Mouse (Mus musculus) layer of hippocampus, postnatal 25 days (tissue): ENCODE measurements around the gene Cc2d1a. TPM values are rescaled to one million over a fixed set of nuclear protein-coding genes. Genes with fewer than 3 reads are reported as not detected.

Source experiments
- DNase-seq, 2 experiments: peaks; one replicate each; pipeline ENCODE4 v3.0.0; 2022; ENCODE audit warnings: mixed read lengths in 2 of 2, low spot score in 1 of 2; ENCODE audit errors: extremely low spot score in 1 of 2
- total RNA-seq, 2 experiments: library from RNA; stranded (reverse); gene quantifications; 2 replicates each; pipeline ENCODE4 v1.2.3; 2021

Gene Cc2d1a
- total RNA-seq, 2 experiments from 2014 or later = 52.6 to 54.0 TPM

- DNase-seq = no peak
Measured at GRCm38 (mm10) chr8:84179946-84180345, 32.2 kb upstream of the Cc2d1a start.

DNA sequence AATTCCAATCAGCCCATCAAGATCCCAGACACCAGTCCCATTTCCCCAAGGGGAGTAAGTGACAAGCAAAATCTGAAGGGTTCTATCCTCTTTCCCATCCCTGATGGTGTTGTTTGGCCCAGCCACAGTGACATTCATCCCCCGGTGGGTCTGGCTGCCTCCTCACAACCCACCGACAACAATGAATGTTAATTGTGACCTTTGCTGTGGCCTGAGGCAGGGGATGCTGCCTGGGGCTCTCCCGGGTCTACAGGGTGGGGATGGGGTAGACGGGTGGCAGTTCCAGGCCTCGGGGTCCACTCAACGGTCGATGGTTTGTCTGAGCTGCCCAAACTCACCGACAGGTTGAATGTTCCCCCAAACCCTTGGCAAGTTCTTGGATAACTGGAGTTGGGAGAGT, 30.9 kb upstream of the Cc2d1a start:
- DNase-seq = no peak

- no peak for DNase-seq
Measured at GRCm38 (mm10) chr8:84177405-84177804, 29.7 kb upstream of the Cc2d1a start.

- DNase-seq = no peak
Measured at GRCm38 (mm10) chr8:84176560-84176959, 28.8 kb upstream of the Cc2d1a start.

- DNase-seq = no peak
Measured at GRCm38 (mm10) chr8:84173861-84174260, 26.1 kb upstream of the Cc2d1a start.

DNA sequence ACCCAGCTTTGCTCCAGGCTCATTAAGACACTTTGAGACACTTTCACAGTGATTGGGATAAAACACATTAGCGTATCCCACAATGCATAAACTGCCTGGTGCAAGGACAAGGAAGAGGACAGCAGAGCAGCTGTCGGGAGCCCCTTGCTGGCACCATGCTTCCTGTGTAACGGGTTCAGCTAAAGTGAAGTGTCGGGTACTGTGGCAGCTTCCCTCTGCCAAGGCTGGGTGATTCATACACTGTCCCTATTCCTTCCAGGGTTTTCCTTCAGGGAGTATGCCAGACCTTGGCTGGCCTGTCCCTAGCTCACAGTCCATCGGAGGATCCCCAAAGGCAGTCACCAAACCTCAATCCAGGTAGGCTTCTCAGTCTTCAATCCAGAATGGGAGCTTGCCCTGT, 22.4 kb upstream of the Cc2d1a start:
- no peak for DNase-seq

GRCm38 (mm10) chr8:84167696-84168095, 20.0 kb upstream of the Cc2d1a start:
- no peak for DNase-seq

- no peak for DNase-seq
Measured at GRCm38 (mm10) chr8:84157620-84158019, 9.9 kb upstream of the Cc2d1a start.

DNA sequence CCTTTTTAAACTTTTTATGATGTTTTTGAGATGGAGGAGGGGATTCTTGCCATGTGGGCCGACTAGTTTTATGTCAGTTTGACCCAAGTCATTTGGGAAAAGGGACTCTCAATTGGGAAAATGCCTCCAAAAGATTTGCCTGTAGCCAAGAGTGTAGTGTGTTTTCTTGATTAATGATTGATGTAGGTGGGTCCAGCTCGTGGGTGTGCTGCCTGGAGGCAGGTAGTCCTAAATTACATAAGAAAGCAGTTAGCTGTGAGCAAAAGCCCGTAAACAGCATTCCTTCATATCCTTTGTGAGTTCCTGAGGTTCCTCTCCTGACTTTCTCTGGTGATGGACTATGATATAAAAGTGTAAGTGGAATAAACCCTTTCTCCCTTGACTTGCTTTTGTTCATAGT, 1.4 kb upstream of the Cc2d1a start:
- DNase-seq = no peak

DNA sequence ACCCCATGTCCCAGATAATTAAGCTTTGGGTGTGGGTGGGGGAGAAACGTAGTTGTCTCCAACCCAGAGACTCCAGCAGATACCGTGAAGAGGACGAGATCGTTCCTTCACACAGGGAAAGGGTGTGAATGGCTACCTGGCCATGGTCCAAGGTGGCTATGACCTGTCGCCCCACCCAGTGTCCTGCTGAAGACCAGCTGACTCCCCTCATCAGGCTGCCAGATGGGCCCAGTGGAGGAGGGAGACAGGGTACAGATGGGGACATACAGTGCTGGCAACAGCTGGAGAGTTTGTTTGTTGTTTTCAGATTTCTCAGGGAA, 755 bp upstream of the Cc2d1a start:
- no peak for DNase-seq

- no peak for DNase-seq
Measured at GRCm38 (mm10) chr8:84147324-84147766, 391 bp downstream of the Cc2d1a start.

DNA sequence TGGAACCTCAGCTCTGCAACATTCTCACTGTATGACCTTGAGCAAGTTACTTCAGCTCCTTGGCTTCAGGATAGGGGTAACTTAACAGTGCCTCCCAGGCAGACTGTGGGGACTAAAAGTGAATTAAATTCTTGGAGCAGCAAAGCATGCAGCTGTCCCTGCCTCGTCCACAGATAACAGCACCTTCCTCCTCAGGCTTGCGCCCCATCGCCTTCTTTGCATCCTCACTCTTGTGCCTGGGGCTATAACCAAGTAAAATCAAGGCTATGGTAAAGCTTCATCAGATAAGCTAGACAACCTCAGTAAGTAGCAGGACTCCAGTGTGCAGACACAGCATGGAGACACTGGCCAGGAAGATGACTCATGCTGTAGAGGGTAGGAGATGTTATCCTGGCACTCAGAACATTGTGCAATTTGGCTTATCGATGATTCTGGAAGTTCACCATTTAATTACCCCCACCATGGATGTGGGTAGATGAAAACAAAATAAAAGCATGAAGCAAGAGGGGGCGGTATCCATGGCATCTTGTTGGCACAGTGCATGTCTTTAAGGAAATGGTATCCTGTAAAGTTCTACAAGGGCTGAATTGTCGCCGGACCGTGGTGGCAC, 3.0 kb downstream of the Cc2d1a start:
- DNase-seq = no peak

DNA sequence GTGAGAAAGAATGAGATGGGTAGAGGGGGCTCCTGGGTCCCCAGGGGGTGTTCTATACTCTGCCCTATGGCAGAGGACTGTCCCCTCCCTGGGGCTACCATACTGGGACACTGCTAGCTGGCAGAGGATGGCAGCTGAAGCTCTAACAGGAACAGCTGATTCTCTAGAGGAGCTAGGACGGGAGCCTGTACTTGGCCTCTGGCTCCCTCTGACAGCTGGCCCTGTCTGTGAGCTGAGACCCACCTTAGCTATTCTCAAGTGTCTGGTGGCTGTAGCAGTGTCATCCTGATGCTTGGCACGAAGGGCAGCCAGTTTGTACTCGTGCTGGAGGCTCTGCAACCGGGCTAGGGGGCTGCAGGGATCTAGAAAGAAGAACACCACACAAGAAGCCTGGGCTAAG, 6.9 kb downstream of the Cc2d1a start:
- no peak for DNase-seq

GRCm38 (mm10) chr8:84137848-84138247, 9.9 kb downstream of the Cc2d1a start:
- DNase-seq = no peak

DNA sequence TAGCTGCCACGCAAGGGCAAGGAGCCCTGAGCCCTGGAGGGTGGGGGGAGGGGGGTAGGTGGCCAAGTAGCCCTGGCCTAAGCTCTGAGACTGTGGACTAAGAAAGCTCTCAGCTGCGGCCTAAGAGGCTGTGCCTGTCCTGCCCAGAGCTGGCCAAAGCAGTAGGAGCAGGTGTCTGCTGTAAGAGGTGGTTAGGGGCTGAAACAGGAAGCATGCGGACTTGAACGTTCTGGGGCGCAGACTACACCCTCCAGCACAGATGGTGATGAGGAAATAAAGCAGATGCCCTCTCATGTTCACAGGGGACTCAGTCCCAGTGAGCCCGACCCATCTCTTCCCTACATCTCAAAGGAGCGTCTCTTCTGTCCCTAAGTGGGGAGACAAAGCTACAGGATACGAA, 15.5 kb downstream of the Cc2d1a start:
- DNase-seq = no peak

DNA sequence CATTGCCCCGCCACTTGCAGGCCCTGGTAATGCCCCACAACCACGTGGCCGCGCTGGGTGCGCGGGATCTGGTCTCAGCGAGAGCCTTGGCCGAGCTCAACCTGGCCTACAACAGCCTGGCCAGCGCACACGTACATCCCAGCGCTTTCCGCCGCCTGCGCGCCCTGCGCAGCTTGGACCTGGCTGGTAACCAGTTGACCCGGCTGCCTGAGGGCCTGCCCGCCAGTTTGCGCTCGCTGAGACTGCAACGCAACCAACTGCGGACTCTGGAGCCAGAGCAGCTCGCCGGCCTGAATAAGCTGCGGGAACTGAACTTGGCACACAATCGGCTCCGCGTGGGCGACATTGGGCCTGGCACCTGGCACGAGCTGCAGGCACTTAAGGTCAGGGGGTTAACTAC, 16.9 kb downstream of the Cc2d1a start:
- no peak for DNase-seq

GRCm38 (mm10) chr8:84128277-84128676, 19.5 kb downstream of the Cc2d1a start:
- DNase-seq = no peak

DNA sequence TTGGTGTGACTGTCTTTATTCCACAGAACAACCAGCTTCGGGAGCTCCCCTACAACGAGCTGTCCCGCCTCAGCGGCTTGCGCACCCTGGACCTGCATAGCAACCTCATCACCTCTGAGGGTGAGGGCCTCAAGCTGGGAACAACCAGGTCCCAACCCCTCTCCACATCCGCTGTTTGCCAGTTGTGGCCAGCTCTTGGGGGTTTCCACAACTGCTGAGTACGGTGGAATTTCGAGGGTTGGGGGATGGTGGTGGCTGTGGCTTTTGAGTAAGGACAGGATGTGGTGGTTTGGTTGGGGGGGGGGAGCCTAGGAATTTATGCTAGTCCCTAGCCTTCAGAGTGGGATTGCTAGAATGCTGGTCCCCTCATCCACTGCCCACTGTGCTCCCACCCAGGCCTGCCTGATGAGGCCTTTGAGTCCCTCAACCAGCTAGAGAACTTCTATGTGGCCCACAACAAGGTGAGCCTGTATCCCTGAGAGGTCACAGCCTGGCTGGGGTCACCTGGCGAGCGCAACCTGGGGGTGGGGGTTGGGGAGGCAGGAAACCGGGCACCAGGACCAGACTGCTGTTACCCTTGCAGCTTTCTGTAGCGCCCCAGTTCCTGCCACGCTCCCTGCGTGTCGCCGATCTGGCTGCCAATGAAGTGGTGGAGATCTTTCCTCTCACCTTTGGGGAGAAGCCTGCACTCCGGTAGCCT, 20.4 kb downstream of the Cc2d1a start:
- no peak for DNase-seq

- DNase-seq = no peak
Measured at GRCm38 (mm10) chr8:84126742-84127141, 21.0 kb downstream of the Cc2d1a start.

GRCm38 (mm10) chr8:84125656-84126055, 22.1 kb downstream of the Cc2d1a start, which contains the start of gene Podnl1:
Gene Podnl1, plus strand, starts transcription at chr8:84125989.
- no peak for DNase-seq

DNA sequence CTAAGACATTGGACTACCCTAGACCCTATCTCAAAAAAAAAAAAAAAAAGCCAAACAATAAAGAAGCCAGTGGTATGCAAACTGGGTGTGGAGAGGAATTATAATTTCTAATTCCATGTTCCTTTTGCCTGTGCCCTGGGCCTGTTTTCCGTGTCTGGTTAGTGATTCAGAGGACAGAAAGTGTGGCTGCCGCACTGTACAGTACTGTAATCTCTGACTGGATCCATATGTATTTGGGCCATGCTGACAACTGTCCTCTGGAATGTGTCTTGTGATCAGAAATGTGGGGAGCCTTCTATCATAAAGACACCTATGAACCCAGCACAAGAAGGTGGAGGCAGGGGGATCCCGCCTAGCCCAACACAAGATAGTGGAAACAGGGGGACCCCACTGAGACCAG, 25.6 kb downstream of the Cc2d1a start:
- DNase-seq = no peak

DNA sequence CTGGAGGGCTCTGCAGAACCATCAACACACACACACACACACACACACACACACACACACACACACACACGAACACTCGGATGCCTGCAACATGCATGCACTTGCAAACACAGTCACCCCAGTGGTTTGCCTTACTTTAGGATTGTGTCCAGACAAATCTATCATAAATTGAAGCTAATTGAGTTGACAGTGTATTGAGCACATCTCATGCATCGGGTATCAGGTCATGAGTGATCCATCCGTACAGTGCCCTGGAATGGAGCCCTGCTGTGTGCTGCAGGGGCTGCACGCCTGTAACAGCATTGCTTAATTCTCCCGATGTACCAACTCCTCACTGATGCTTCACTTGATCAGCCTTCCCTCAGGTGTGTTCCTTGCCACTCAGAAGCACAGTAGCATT, 32.1 kb downstream of the Cc2d1a start:
- DNase-seq = no peak
